7 mouse cellular contexts compared by ENCODE assay signal in genomic region chr14:49829192-49830171, GRCm38 (mm10). TPM values are rescaled to one million over a fixed set of nuclear protein-coding genes. Genes with fewer than 3 reads are reported as not detected.
DNase-seq lines count a peak whose midpoint lies in the region; ATAC-seq and TF ChIP-seq lines count a peak whose summit lies in the region.

No protein-coding gene starts in this region.

- H3K9ac ChIP-seq in heart, embryonic 15.5 days, result no peak overlapping the region
- H3K9ac ChIP-seq in liver, embryonic 14.5 days (replicated peaks), result no peak overlapping the region

- peak overlapping the region; percentile 35 for H3K4me3 ChIP-seq in heart, embryonic 15.5 days
- no peak overlapping the region for H3K4me3 ChIP-seq in liver, embryonic 14.5 days (ENCODE audit: insufficient read depth in 1 of 2, low read depth in 2 of 2, low read length in 2 of 2)

- no peak for TF ChIP-seq EP300 in liver, embryonic 14.5 days (IDR thresholded peaks at IDR 0.05; ENCODE audit: low read depth)

- no peak overlapping the region for H3K27ac ChIP-seq in heart, embryonic 15.5 days
- H3K27ac ChIP-seq in liver, embryonic 14.5 days, result no peak overlapping the region

- H3K27me3 ChIP-seq in heart, embryonic 15.5 days, result no peaks in the 10 kb centered on the region
- H3K27me3 ChIP-seq in liver, embryonic 14.5 days (ENCODE audit: control insufficient read depth, insufficient read depth, low read length), result no peaks in the 10 kb centered on the region

- ATAC-seq in heart, embryonic 15.5 days (replicated peaks; ENCODE audit: insufficient number of reproducible peaks, insufficient read depth, low FRiP score, low read depth), result no peak; the same call in 1 of the 2 replicates
- no peak for ATAC-seq in liver, embryonic 14.5 days (ENCODE audit: insufficient read depth)
- no peak for ATAC-seq in frontal cortex, adult (ENCODE audit: low TSS enrichment)

- peak; percentile 25 for DNase-seq in 416B (ENCODE audit: low read depth)
- DNase-seq in ES-CJ7 (ENCODE audit: low read depth, low spot score), result peak; percentile 56
- DNase-seq in liver, embryonic 14.5 days (ENCODE audit: low read depth in 3 of 3, low spot score in 3 of 3), result no peak
- peak; percentile 27 for DNase-seq in retina, embryonic 14.5 days (ENCODE audit: low spot score)
- no peak for DNase-seq in B cell, adult 2 months

- H3K4me2 ChIP-seq in heart, embryonic 15.5 days, result peak overlapping the region; percentile 60
- H3K4me2 ChIP-seq in liver, embryonic 14.5 days (ENCODE audit: low read depth), result no peak overlapping the region

- WGBS in heart, embryonic 15.5 days, result 13% methylated on average over 17 of the region's 17 CpGs
- WGBS in liver, embryonic 14.5 days (ENCODE audit: insufficient replicate concordance), result 15% methylated on average over 17 of the region's 17 CpGs

- H3K36me3 ChIP-seq in heart, embryonic 15.5 days, result no peaks in the 10 kb centered on the region
- no peaks in the 10 kb centered on the region for H3K36me3 ChIP-seq in liver, embryonic 14.5 days (replicated peaks; ENCODE audit: control insufficient read depth, insufficient read depth, low read depth)

- H3K9me3 ChIP-seq in heart, embryonic 15.5 days (replicated peaks), result no peaks in the 10 kb centered on the region
- no peaks in the 10 kb centered on the region for H3K9me3 ChIP-seq in liver, embryonic 14.5 days (ENCODE audit: control insufficient read depth, low read length)

- TF ChIP-seq CTCF in liver, embryonic 14.5 days (IDR thresholded peaks at IDR 0.05; ENCODE audit: low read depth), result peak; percentile 44; the same call in 1 of the 2 replicates

- peaks cover 2% of the 10 kb centered on the region; the same call in 1 of the 2 replicates for H3K4me1 ChIP-seq in heart, embryonic 15.5 days (replicated peaks)
- H3K4me1 ChIP-seq in liver, embryonic 14.5 days (replicated peaks; ENCODE audit: control insufficient read depth in 2 of 2, insufficient read depth in 2 of 2, low read length in 1 of 2), result no peaks in the 10 kb centered on the region

RNA-seq across cellular contexts. Expression of gene Armh4, which starts 46.3 kb away (rescaled TPM):
- polyA plus RNA-seq in heart, embryonic 15.5 days (2015; fragmentation: Nextera tagmentation; extraction: Ambion mirVana), result 40.7 and 43.1 TPM in 2 replicates
- polyA plus RNA-seq in liver, embryonic 14.5 days (2012; rRNA removed), result 0.12 and 0.22 TPM in 2 replicates
- polyA plus RNA-seq in liver, embryonic 14.5 days (2014; fragmentation: Nextera tagmentation; extraction: Ambion mirVana), result 0.36 and 0.52 TPM in 2 replicates

Comparison
In these comparisons a context has a peak if more than half of its experiments do, and no peak if none do; other contexts are left out.
1. DNase-seq: peak in 416B (single experiment), ES-CJ7 (single experiment) and retina, embryonic 14.5 days (single experiment); none in liver, embryonic 14.5 days (0 of 3) and B cell, adult 2 months (0 of 2).
2. RNA of gene Armh4, which starts 46.3 kb away (polyA plus RNA-seq): 40.7 to 43.1 TPM in heart, embryonic 15.5 days; 0.12 to 0.52 TPM in liver, embryonic 14.5 days; every median in the first group is over 10 times any median in the second.